Mouse (Mus musculus): ENCODE data around the gene A630089N07Rik. TPM values are rescaled to one million over a fixed set of nuclear protein-coding genes. Genes with fewer than 3 reads are reported as not detected.
"Not testable (repeated sequence)": the region's sequence is repeated elsewhere in the genome, so short reads cannot be mapped to it uniquely, and the experiment has no call there.

Gene A630089N07Rik
- total RNA-seq (2022) = 10 to 100 TPM in 1 of 4 experiments, 1 to 10 TPM in 3; 7.4 to 10.1 (median 8.8) TPM

DNA sequence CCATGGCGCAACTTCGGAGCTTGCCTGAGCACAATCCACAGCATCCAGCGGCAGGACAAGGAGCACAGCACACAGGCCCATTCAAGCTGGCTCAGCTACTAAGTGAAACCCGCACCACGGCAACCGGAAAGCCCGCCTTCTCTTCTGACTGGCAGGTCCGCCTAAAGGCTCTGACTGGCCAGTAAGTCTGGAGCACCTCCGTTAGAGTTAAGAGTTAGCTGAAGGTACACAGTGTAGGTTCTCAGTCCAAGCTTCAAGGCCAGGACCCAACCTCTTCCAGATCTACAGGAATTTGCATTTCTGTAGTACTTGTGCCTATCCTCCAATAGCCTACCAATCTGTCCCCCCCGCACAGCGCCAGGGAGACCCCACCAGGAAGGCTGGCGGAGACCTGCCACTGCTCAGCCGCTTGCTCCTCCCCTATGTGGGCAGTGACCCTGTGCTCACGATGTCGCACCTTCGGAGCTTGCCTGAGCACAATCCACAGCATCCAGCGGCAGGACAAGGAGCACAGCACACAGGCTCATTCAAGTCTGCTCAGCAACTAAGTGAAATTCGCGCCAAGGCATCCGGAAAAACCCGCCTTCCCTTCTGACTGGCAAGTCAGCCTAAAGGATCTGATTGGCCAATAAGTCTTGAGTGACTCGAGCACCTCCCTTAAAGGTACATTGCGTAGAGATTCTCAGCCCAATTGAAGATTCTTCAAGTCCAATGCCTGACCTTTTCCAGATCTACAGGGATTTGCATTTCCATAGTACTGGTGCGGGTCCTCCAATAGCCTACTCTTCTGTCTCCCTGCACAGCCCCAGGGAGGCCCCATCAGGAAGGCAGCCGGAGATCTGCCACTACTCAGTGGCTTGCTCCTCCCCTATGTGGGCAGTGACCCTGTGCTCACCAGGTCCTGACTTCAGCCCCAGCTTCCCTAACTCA, at the start of gene A630089N07Rik:
Gene A630089N07Rik, minus strand, starts transcription at position 562 of the 930 bp plus-strand sequence.
- peak; percentile 72 to 74 for DNase-seq (ENCODE audit: low spot score in 2 of 2)

GRCm38 (mm10) chr16:98107109-98107508, 24.9 kb upstream of the A630089N07Rik start:
- DNase-seq (ENCODE audit: low spot score in 2 of 2) = no peak

DNA sequence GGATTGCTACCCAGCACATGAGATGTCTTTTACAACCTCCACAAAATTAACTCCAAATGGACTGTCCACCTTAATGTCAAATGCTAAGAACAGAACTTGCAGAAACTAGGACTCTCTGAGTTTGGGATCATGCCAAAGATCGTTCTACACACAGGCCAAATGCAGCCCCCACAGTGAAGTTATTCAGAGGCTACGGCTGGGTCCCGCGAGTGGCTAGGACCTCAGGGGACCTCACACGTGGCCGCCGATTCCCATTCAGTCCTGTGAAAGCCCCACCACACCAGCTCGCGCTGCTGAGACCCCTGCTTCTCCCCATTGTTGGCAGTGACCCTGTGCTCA, 731 bp downstream of the A630089N07Rik start:
- DNase-seq (ENCODE audit: low spot score in 2 of 2) = not testable (repeated sequence)

GRCm38 (mm10) chr16:98081140-98081539, 1.1 kb downstream of the A630089N07Rik start:
- DNase-seq (ENCODE audit: low spot score in 2 of 2) = not testable (repeated sequence)

GRCm38 (mm10) chr16:98079382-98079781, 2.9 kb downstream of the A630089N07Rik start:
- not testable (repeated sequence) for DNase-seq (ENCODE audit: low spot score in 2 of 2)

DNA sequence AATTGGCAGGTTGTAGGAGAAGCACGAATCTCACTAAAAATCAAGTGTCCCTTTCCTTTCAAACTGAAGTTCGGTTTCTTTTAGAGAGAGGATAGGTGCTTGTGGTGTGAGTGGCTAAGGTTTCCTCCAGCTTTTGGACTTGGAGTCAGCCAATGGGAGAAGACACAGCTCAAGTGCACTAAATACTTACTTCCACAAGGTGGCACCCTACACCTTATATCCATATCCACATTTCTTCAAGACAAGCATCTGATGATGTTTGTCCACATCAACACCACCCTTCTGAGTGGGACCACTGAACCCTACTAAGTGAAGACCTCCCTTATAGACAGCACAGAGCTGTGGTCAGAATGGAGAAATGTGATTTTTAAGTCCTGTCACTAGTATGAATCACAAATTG, 40.6 kb downstream of the A630089N07Rik start:
- DNase-seq (ENCODE audit: low spot score in 2 of 2) = peak in 1 of 2 experiments; percentile 7

- not testable (repeated sequence) for DNase-seq (ENCODE audit: low spot score in 2 of 2)
Measured at GRCm38 (mm10) chr16:98034971-98035370, 47.3 kb downstream of the A630089N07Rik start.

- DNase-seq (ENCODE audit: low spot score in 2 of 2) = not testable (repeated sequence)
Measured at GRCm38 (mm10) chr16:98026186-98026585, 56.1 kb downstream of the A630089N07Rik start.

- DNase-seq (ENCODE audit: low spot score in 2 of 2) = no peak
Measured at GRCm38 (mm10) chr16:98022657-98023345, 59.4 kb downstream of the A630089N07Rik start.

GRCm38 (mm10) chr16:98022081-98022480, 60.2 kb downstream of the A630089N07Rik start:
- no peak for DNase-seq (ENCODE audit: low spot score in 2 of 2)

DNA sequence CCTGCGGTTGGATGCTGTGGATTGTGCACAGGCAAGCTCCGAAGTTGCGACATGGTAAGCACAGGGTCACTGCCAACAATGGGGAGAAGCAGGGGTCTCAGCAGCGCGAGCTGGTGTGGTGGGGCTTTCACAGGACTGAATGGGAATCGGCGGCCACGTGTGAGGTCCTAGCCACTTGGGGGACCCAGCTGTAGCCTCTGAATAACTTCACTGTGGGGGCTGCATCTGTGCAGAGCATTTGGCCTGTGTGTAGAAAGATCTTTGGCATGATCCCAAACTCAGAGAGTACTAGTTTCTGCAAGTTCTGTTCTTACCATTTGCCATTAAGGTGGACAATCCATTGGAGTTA, 84.9 kb downstream of the A630089N07Rik start:
- DNase-seq (ENCODE audit: low spot score in 2 of 2) = not testable (repeated sequence)

- peak; percentile 85 to 88 for DNase-seq (ENCODE audit: low spot score in 2 of 2)
Measured at GRCm38 (mm10) chr16:97996616-97997382, 85.5 kb downstream of the A630089N07Rik start, which contains the start of gene B230307C23Rik. Gene B230307C23Rik, plus strand, starts transcription at chr16:97997315.

- peak; percentile 8 to 10 for DNase-seq (ENCODE audit: low spot score in 2 of 2)
Measured at GRCm38 (mm10) chr16:97995849-97996615, 86.2 kb downstream of the A630089N07Rik start.

- DNase-seq (ENCODE audit: low spot score in 2 of 2) = not testable (repeated sequence)
Measured at GRCm38 (mm10) chr16:97992477-97992876, 89.8 kb downstream of the A630089N07Rik start.

- no peak for DNase-seq (ENCODE audit: low spot score in 2 of 2)
Measured at GRCm38 (mm10) chr16:97991517-97991916, 90.7 kb downstream of the A630089N07Rik start.

- no peak for DNase-seq (ENCODE audit: low spot score in 2 of 2)
Measured at GRCm38 (mm10) chr16:97984589-97984988, 97.7 kb downstream of the A630089N07Rik start.

- DNase-seq (ENCODE audit: low spot score in 2 of 2) = no peak
Measured at GRCm38 (mm10) chr16:97981362-97981761, 100.9 kb downstream of the A630089N07Rik start.

GRCm38 (mm10) chr16:97977722-97978121, 104.5 kb downstream of the A630089N07Rik start:
- DNase-seq (ENCODE audit: low spot score in 2 of 2) = no peak

GRCm38 (mm10) chr16:97977277-97977676, 105.0 kb downstream of the A630089N07Rik start:
- DNase-seq (ENCODE audit: low spot score in 2 of 2) = no peak

- DNase-seq (ENCODE audit: low spot score in 2 of 2) = no peak
Measured at GRCm38 (mm10) chr16:97963956-97964540, 118.2 kb downstream of the A630089N07Rik start.
